Mouse (Mus musculus) liver, adult 2 months (tissue): ENCODE data around the gene Bpifb4. TPM values are rescaled to one million over a fixed set of nuclear protein-coding genes. Genes with fewer than 3 reads are reported as not detected.

Experiments
- DNase-seq: peaks from one replicate; pipeline ENCODE4 v3.0.0-alpha.2; 2011; ENCODE audit warnings: low read depth, low spot score; ENCODE audit errors: extremely low read depth
- H3K27ac ChIP-seq: fragments of 200-500 bp; replicated peaks from 2 replicates; pipeline ENCODE4 v1.5.1; 2012; ENCODE audit warnings: low read depth, mild to moderate bottlenecking, control low read depth, inconsistent platforms, low read length; ENCODE audit not compliant: insufficient read depth
- H3K27me3 ChIP-seq: fragments of 200-500 bp; 2 replicates; pipeline ENCODE4 v1.6.1; 2012; ENCODE audit warnings: mild to moderate bottlenecking, moderate library complexity, low read length, inconsistent platforms; ENCODE audit not compliant: control insufficient read depth, insufficient read depth
- H3K36me3 ChIP-seq: fragments of 200-500 bp; 2 replicates; pipeline ENCODE4 v1.6.1; 2012; ENCODE audit warnings: low read length, inconsistent platforms; ENCODE audit not compliant: control insufficient read depth, insufficient read depth
- H3K4me1 ChIP-seq: fragments of 200-500 bp; 2 replicates; pipeline ENCODE4 v1.6.1; 2011; ENCODE audit warnings: low read length; ENCODE audit not compliant: control insufficient read depth, insufficient read depth
- H3K4me3 ChIP-seq: fragments of 200-500 bp; 2 replicates; pipeline ENCODE4 v1.5.1; 2011; ENCODE audit warnings: low read depth, mild to moderate bottlenecking, control low read depth, low read length, moderate library complexity; ENCODE audit not compliant: insufficient read depth
- H3K79me2 ChIP-seq: fragments of 200-500 bp; 2 replicates; pipeline ENCODE4 v1.6.1; 2012; ENCODE audit warnings: inconsistent platforms, mild to moderate bottlenecking, low read length, moderate library complexity; ENCODE audit not compliant: control insufficient read depth, insufficient read depth
- H3K9ac ChIP-seq: fragments of 200-500 bp; 2 replicates; pipeline ENCODE4 v1.6.1; 2012; ENCODE audit warnings: low read depth, mild to moderate bottlenecking, control low read depth, inconsistent platforms, low read length
- CTCF ChIP-seq: fragments of 200-500 bp; IDR thresholded peaks from 2 replicates; pipeline ENCODE4 v1.5.1; 2011; ENCODE audit warnings: low read depth, low read length, control low read depth
- POLR2A ChIP-seq: fragments of 200-500 bp; IDR thresholded peaks from 2 replicates; pipeline ENCODE4 v1.6.1; 2011; ENCODE audit warnings: low read length, control low read depth; ENCODE audit not compliant: insufficient read depth; ENCODE audit errors: extremely low read depth
- WGBS: fragments of 180-500 bp; shearing (Covaris S2); methylation state at CpG from one replicate; pipeline ENCODE4 v1.1.7; 2018; 5-methylcytosine and 5-hydroxymethylcytosine counted together
- polyA plus RNA-seq: library from polyadenylated mRNA; depleted of rRNA; stranded (reverse); fragments of >200 nt; gene quantifications from 2 replicates; pipeline ENCODE4 v1.2.3, GENCODE M21; 2012
- total RNA-seq: library from RNA; depleted of rRNA; stranded (reverse); fragments of >200 nt; gene quantifications from 2 replicates; pipeline ENCODE4 v1.2.3, GENCODE M21; 2014

Gene Bpifb4
- total and polyA plus RNA-seq, 2 experiments = not detected

DNA sequence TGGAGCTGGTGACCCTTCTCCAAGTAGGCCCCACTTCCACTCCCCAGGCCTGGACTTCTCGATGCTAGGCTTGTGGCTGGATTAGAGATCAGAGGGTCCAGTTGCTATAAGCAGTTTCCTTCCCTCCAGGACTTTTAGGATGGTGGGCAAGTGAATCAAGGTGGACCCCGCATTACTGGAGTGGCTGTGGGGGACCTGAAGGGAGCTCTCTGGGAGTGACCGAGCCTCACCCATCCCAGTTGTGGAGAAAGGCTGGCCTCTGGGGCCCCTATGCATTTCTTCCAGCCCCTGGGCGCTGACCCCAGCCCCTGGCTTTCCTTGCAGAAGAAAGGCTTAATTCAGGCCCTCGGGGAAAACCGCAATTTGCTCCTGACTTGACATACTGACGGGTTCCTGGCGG lies 20.1 kb upstream of the Bpifb4 start, which contains the start of gene Bpifb3:
Gene Bpifb3 (plus strand): TSS at position 301 of the 400 bp plus-strand sequence.
- Histone ChIP-seq H3K4me1 (no peaks in the 10 kb centered on the region), H3K9ac (no peak within 1 kb of the TSS), H3K36me3 (no peaks in the 10 kb centered on the region), H3K4me3 (no peak within 1 kb of the TSS), H3K27me3 (no peaks in the 10 kb centered on the region), H3K79me2 (no peaks in the 10 kb centered on the region), H3K27ac (no peak within 1 kb of the TSS)
- WGBS = 78% methylated on average over 8 of the region's 8 CpGs
- TF ChIP-seq POLR2A (no peak), CTCF (no peak)
- DNase-seq = no peak

DNA sequence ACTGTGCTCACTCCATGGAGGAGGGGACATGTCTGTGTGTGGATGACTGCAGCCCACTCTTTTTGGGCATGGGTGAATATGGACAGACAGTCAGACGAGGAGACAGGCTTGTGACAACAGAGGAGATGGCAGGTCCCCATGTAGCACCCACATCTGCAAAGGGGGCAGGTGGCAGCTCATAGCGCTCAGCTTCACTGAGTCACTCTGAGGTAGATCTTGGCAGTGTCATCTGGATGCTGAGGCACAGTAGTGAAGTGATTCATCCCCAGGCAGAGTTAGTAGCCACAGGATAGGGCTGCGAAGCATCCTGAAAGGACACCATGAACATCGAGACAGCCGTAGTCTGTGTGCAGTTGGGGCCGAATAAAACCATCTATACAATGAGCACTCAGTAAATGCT lies 16.8 kb upstream of the Bpifb4 start:
- Histone ChIP-seq H3K27me3 (no peaks in the 10 kb centered on the region), H3K79me2 (no peaks in the 10 kb centered on the region), H3K9ac (no peak overlapping the region), H3K4me3 (no peak overlapping the region), H3K36me3 (no peaks in the 10 kb centered on the region), H3K4me1 (no peaks in the 10 kb centered on the region), H3K27ac (no peak overlapping the region)
- DNase-seq = no peak
- 78% methylated on average over 6 of the region's 6 CpGs for WGBS
- TF ChIP-seq CTCF (no peak), POLR2A (no peak)

DNA sequence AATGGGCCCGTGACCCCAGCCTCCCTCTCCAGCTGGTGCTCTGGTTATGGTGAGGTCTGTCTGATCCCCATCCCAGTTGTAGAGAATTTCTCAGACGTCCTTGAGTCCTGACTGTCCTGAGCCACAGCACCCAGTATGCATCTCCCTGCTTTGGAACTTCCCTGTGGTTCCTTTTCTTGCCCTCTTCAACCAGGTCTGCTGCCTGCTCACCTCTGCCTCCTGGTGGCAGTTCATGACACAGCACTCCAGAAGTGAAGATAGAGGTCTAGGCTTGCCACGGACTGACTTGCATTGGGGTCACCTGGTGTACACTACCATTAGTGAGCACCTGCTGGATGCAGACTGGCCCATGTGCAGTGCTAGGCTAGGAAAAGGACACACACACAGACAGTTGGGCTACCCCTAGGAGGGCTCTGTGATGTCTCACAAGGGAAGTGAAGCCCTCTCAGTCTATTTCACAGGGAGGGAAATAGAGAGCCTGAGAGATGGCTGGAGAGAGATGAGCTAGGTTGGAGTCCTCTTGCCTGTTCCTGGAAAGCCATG lies 8.1 kb upstream of the Bpifb4 start:
- peak; percentile 17 for DNase-seq

GRCm38 (mm10) chr2:153931125-153931524 lies 6.9 kb upstream of the Bpifb4 start:
- no peak for DNase-seq
- Histone ChIP-seq H3K4me1 (no peaks in the 10 kb centered on the region), H3K4me3 (no peak overlapping the region), H3K9ac (no peak overlapping the region), H3K27me3 (no peaks in the 10 kb centered on the region), H3K79me2 (no peaks in the 10 kb centered on the region), H3K27ac (no peak overlapping the region), H3K36me3 (no peaks in the 10 kb centered on the region)
- TF ChIP-seq POLR2A = no peak
- TF ChIP-seq CTCF = no peak
- 86% methylated on average over 6 of the region's 6 CpGs for WGBS

More for the DNA sequence above, 8.1 kb upstream of the Bpifb4 start:
- Histone ChIP-seq H3K4me3 (no peak overlapping the region), H3K36me3 (no peaks in the 10 kb centered on the region), H3K27me3 (no peaks in the 10 kb centered on the region), H3K4me1 (no peaks in the 10 kb centered on the region), H3K79me2 (no peaks in the 10 kb centered on the region), H3K27ac (no peak overlapping the region), H3K9ac (no peak overlapping the region)
- TF ChIP-seq POLR2A (no peak), CTCF (peak; percentile 91)
- WGBS = 43% methylated on average over 3 of the region's 3 CpGs

DNA sequence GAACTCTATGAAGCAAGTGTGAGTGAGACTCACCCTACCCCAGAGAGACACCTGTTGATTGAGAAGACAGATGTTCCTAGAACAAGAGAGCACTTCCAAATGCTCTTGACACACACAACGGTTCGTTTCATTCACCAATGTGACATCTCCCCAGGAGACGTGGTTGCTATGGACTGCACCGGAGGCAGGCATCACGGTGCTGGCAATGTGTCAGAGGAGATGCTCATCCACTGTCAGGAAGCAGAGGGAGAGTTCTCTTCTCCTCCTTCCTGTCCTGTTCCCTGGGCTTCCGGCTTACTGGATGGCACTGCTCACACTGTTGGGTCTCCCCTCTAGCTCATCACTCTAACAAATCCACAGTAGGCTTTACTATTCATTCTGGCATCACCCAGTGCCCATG lies 4.7 kb upstream of the Bpifb4 start:
- WGBS = 74% methylated on average over 6 of the region's 6 CpGs

GRCm38 (mm10) chr2:153935348-153935747 lies 2.7 kb upstream of the Bpifb4 start:
- H3K27me3 ChIP-seq = no peaks in the 10 kb centered on the region
- H3K79me2 ChIP-seq = no peaks in the 10 kb centered on the region
- H3K27ac ChIP-seq = no peak overlapping the region
- 89% methylated on average over 6 of the region's 6 CpGs for WGBS
- TF ChIP-seq POLR2A (no peak), CTCF (no peak)
- no peak for DNase-seq
- no peak overlapping the region for H3K4me3 ChIP-seq
- no peaks in the 10 kb centered on the region for H3K36me3 ChIP-seq
- no peaks in the 10 kb centered on the region for H3K4me1 ChIP-seq
- no peak overlapping the region for H3K9ac ChIP-seq

More for the DNA sequence above, 4.7 kb upstream of the Bpifb4 start:
- Histone ChIP-seq H3K9ac (no peak overlapping the region), H3K4me3 (no peak overlapping the region), H3K27ac (no peak overlapping the region), H3K4me1 (no peaks in the 10 kb centered on the region), H3K36me3 (no peaks in the 10 kb centered on the region), H3K79me2 (no peaks in the 10 kb centered on the region), H3K27me3 (no peaks in the 10 kb centered on the region)
- TF ChIP-seq POLR2A (no peak), CTCF (no peak)
- DNase-seq = no peak
